Mouse (Mus musculus) bone marrow macrophage, adult 2 months (primary cell): ENCODE measurements around the gene Trib3. TPM values are rescaled to one million over a fixed set of nuclear protein-coding genes. Genes with fewer than 3 reads are reported as not detected.

ENCODE experiments used
- H3K27ac ChIP-seq: 2 replicates; pipeline ENCODE4 v1.5.1; 2012; ENCODE audit warnings: low read depth, low read length; ENCODE audit not compliant: insufficient read depth
- H3K4me1 ChIP-seq: 2 replicates; pipeline ENCODE4 v1.6.1; 2012; ENCODE audit warnings: low read length; ENCODE audit not compliant: control insufficient read depth, insufficient read depth
- H3K4me3 ChIP-seq: 2 replicates; pipeline ENCODE4 v1.5.1; 2012; ENCODE audit warnings: mild to moderate bottlenecking, low read length, moderate library complexity; ENCODE audit not compliant: insufficient read depth
- CTCF ChIP-seq: IDR thresholded peaks from 2 replicates; pipeline ENCODE4 v1.5.1; 2012; ENCODE audit warnings: low read depth, mild to moderate bottlenecking, low read length, moderate library complexity
- POLR2A ChIP-seq: IDR thresholded peaks from 2 replicates; pipeline ENCODE4 v1.6.1; 2012; ENCODE audit warnings: mild to moderate bottlenecking, low read depth, low read length, borderline replicate concordance
- polyA plus RNA-seq: library from polyadenylated mRNA; stranded (reverse); fragments of >200 nt; gene quantifications from 2 replicates; pipeline ENCODE4 v1.2.4, GENCODE M21; 2012; ENCODE audit not compliant: missing spikeins, insufficient read depth, insufficient read length

Gene Trib3
- polyA plus RNA-seq, 1 experiment = 1.5 TPM

- Histone ChIP-seq H3K27ac (no peak overlapping the region), H3K4me3 (no peak overlapping the region), H3K4me1 (peaks cover 9% of the 10 kb centered on the region)
- no peak for TF ChIP-seq CTCF
- no peak for TF ChIP-seq POLR2A
Measured at GRCm38 (mm10) chr2:152333345-152334006, 10.4 kb downstream of the Trib3 start.

GRCm38 (mm10) chr2:152332101-152332825 lies 11.6 kb downstream of the Trib3 start, which contains the start of gene Rbck1:
Gene Rbck1, minus strand, starts transcription at chr2:152332653.
- peak within 1 kb of the TSS; percentile 95 for H3K4me3 ChIP-seq
- peak within 1 kb of the TSS; percentile 96 for H3K27ac ChIP-seq
- TF ChIP-seq CTCF (no peak), POLR2A (no peak)
- peaks cover 9% of the 10 kb centered on the region for H3K4me1 ChIP-seq

- no peak for TF ChIP-seq CTCF
- no peak for TF ChIP-seq POLR2A
- H3K27ac ChIP-seq = no peak overlapping the region
Measured at GRCm38 (mm10) chr2:152330858-152331423, 12.9 kb downstream of the Trib3 start.

GRCm38 (mm10) chr2:152327980-152328379 lies 15.9 kb downstream of the Trib3 start:
- no peak overlapping the region for H3K4me3 ChIP-seq
- peaks cover 9% of the 10 kb centered on the region for H3K4me1 ChIP-seq
- TF ChIP-seq POLR2A (no peak), CTCF (no peak)
- no peak overlapping the region for H3K27ac ChIP-seq

More at GRCm38 (mm10) chr2:152330858-152331423, 12.9 kb downstream of the Trib3 start:
- Histone ChIP-seq H3K4me3 (peak overlapping the region; percentile 95), H3K4me1 (peaks cover 9% of the 10 kb centered on the region)

GRCm38 (mm10) chr2:152326654-152327053 lies 17.2 kb downstream of the Trib3 start:
- Histone ChIP-seq H3K4me1 (peaks cover 9% of the 10 kb centered on the region), H3K4me3 (no peak overlapping the region), H3K27ac (no peak overlapping the region)
- TF ChIP-seq CTCF (no peak), POLR2A (no peak)

GRCm38 (mm10) chr2:152326157-152326556 lies 17.7 kb downstream of the Trib3 start:
- Histone ChIP-seq H3K4me3 (no peak overlapping the region), H3K27ac (no peak overlapping the region), H3K4me1 (peaks cover 8% of the 10 kb centered on the region)
- TF ChIP-seq POLR2A (no peak), CTCF (no peak)

- Histone ChIP-seq H3K27ac (no peak overlapping the region), H3K4me1 (no peaks in the 10 kb centered on the region), H3K4me3 (no peak overlapping the region)
- TF ChIP-seq POLR2A = no peak
- no peak for TF ChIP-seq CTCF
Measured at GRCm38 (mm10) chr2:152324842-152325241, 19.0 kb downstream of the Trib3 start.

GRCm38 (mm10) chr2:152323971-152324370 lies 19.9 kb downstream of the Trib3 start:
- H3K4me1 ChIP-seq = no peaks in the 10 kb centered on the region
- H3K27ac ChIP-seq = no peak overlapping the region
- no peak for TF ChIP-seq CTCF
- no peak for TF ChIP-seq POLR2A
- H3K4me3 ChIP-seq = no peak overlapping the region

- no peak overlapping the region for H3K27ac ChIP-seq
- H3K4me3 ChIP-seq = no peak overlapping the region
- TF ChIP-seq POLR2A (no peak), CTCF (no peak)
- no peaks in the 10 kb centered on the region for H3K4me1 ChIP-seq
Measured at GRCm38 (mm10) chr2:152322198-152322597, 21.6 kb downstream of the Trib3 start.

GRCm38 (mm10) chr2:152321558-152321957 lies 22.3 kb downstream of the Trib3 start:
- H3K4me1 ChIP-seq = no peaks in the 10 kb centered on the region
- no peak for TF ChIP-seq POLR2A
- TF ChIP-seq CTCF = no peak
- no peak overlapping the region for H3K4me3 ChIP-seq
- H3K27ac ChIP-seq = no peak overlapping the region
